Mouse (Mus musculus): ENCODE measurements around the gene Trim24. TPM values are rescaled to one million over a fixed set of nuclear protein-coding genes. Genes with fewer than 3 reads are reported as not detected.

Trim24 gene
- polyA plus RNA-seq, 1 experiment from 2014 or later, result 39.7 TPM

DNA sequence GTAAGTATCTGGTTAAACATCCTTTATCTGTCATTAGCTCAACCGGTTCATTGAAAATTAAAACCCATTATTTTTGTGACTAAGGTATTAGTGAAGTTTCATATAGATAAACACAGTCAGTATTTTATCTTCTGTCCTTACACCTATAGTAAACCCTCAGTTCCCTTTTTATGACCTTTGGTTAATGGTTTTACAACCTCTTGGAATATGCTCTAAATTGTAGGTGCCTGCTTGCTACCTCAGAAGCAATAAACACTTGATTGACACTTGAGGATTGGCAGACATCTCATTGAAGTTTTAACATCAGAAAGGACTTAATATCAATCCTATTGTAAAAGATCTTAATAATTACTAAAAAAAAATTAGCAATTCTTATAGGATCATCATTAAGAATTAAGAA, 54.5 kb downstream of the Trim24 start:
- H3K4me1 ChIP-seq (ENCODE audit: control insufficient read depth, insufficient read depth, low read length), result no peaks in the 10 kb centered on the region
- no peak overlapping the region for H3K9ac ChIP-seq (replicated peaks; ENCODE audit: low read length)
- H3K36me3 ChIP-seq (replicated peaks; ENCODE audit: control insufficient read depth, insufficient read depth, low read depth, low read length), result peaks cover 4% of the 10 kb centered on the region
- DNase-seq (ENCODE audit: low spot score) (no peak), ATAC-seq (replicated peaks; ENCODE audit: insufficient number of reproducible peaks, low FRiP score, low TSS enrichment, low read depth) (no peak)
- H3K27ac ChIP-seq (replicated peaks; ENCODE audit: low read depth, low read length), result no peak overlapping the region
- WGBS, result 95% methylated on average over 1 of the region's 1 CpGs
- H3K4me3 ChIP-seq (ENCODE audit: low read depth, low read length), result no peak overlapping the region
- no peaks in the 10 kb centered on the region for H3K9me3 ChIP-seq (replicated peaks; ENCODE audit: control insufficient read depth, low read length)
- H3K27me3 ChIP-seq (ENCODE audit: control insufficient read depth, insufficient read depth, low read length), result no peaks in the 10 kb centered on the region
- H3K4me2 ChIP-seq (ENCODE audit: low read depth, low read length), result no peak overlapping the region

DNA sequence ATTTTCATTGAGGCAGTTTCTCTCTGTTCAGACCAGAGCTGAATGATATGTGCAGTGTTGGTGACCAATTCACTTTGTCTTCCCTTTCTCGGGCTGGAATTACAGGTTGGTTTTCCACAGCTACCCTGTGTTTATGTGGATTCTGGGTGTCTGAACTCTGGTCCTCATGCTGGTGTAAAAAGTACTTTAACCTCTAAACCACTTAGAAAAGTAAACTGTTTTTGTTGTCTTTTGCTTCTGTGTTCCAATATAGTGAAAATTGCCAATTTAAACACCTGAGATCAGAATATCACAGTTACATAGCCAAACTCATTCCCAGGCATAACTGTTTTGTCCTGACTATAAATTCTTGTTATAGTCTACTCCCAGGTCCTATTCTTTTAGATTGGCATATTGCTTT, 56.1 kb downstream of the Trim24 start:
- H3K36me3 ChIP-seq (replicated peaks; ENCODE audit: control insufficient read depth, insufficient read depth, low read depth, low read length), result peaks cover 4% of the 10 kb centered on the region
- WGBS, result 92% methylated on average over 1 of the region's 1 CpGs
- no peak overlapping the region for H3K9ac ChIP-seq (replicated peaks; ENCODE audit: low read length)
- H3K27ac ChIP-seq (replicated peaks; ENCODE audit: low read depth, low read length), result no peak overlapping the region
- H3K9me3 ChIP-seq (replicated peaks; ENCODE audit: control insufficient read depth, low read length), result no peaks in the 10 kb centered on the region
- no peaks in the 10 kb centered on the region for H3K27me3 ChIP-seq (ENCODE audit: control insufficient read depth, insufficient read depth, low read length)
- no peaks in the 10 kb centered on the region for H3K4me1 ChIP-seq (ENCODE audit: control insufficient read depth, insufficient read depth, low read length)
- H3K4me3 ChIP-seq (ENCODE audit: low read depth, low read length), result no peak overlapping the region
- no peak overlapping the region for H3K4me2 ChIP-seq (ENCODE audit: low read depth, low read length)
- ATAC-seq (replicated peaks; ENCODE audit: insufficient number of reproducible peaks, low FRiP score, low TSS enrichment, low read depth), result no peak
- DNase-seq (ENCODE audit: low spot score), result no peak

- WGBS, result 47% methylated on average over 6 of the region's 6 CpGs
- Histone ChIP-seq H3K27me3 (ENCODE audit: control insufficient read depth, insufficient read depth, low read length) (no peaks in the 10 kb centered on the region), H3K9ac (replicated peaks; ENCODE audit: low read length) (no peak overlapping the region), H3K27ac (replicated peaks; ENCODE audit: low read depth, low read length) (no peak overlapping the region), H3K4me2 (ENCODE audit: low read depth, low read length) (no peak overlapping the region), H3K4me1 (ENCODE audit: control insufficient read depth, insufficient read depth, low read length) (no peaks in the 10 kb centered on the region), H3K4me3 (ENCODE audit: low read depth, low read length) (no peak overlapping the region), H3K36me3 (replicated peaks; ENCODE audit: control insufficient read depth, insufficient read depth, low read depth, low read length) (no peaks in the 10 kb centered on the region; the same call in 1 of the 2 replicates), H3K9me3 (replicated peaks; ENCODE audit: control insufficient read depth, low read length) (no peaks in the 10 kb centered on the region)
- ATAC-seq (replicated peaks; ENCODE audit: insufficient number of reproducible peaks, low FRiP score, low TSS enrichment, low read depth) (no peak), DNase-seq (ENCODE audit: low spot score) (no peak)
Measured at GRCm38 (mm10) chr6:37936498-37936897, 65.9 kb downstream of the Trim24 start.

- no peak for ATAC-seq (replicated peaks; ENCODE audit: insufficient number of reproducible peaks, low FRiP score, low TSS enrichment, low read depth)
- Histone ChIP-seq H3K27ac (replicated peaks; ENCODE audit: low read depth, low read length) (no peak overlapping the region), H3K4me1 (ENCODE audit: control insufficient read depth, insufficient read depth, low read length) (no peaks in the 10 kb centered on the region), H3K9me3 (replicated peaks; ENCODE audit: control insufficient read depth, low read length) (no peaks in the 10 kb centered on the region), H3K27me3 (ENCODE audit: control insufficient read depth, insufficient read depth, low read length) (no peaks in the 10 kb centered on the region), H3K4me3 (ENCODE audit: low read depth, low read length) (no peak overlapping the region), H3K4me2 (ENCODE audit: low read depth, low read length) (no peak overlapping the region), H3K9ac (replicated peaks; ENCODE audit: low read length) (no peak overlapping the region), H3K36me3 (replicated peaks; ENCODE audit: control insufficient read depth, insufficient read depth, low read depth, low read length) (peaks cover 2% of the 10 kb centered on the region)
- whole genome bisulfite sequencing, result 84% methylated on average over 6 of the region's 6 CpGs
- no peak for DNase-seq (ENCODE audit: low spot score)
Measured at GRCm38 (mm10) chr6:37951306-37951705, 80.7 kb downstream of the Trim24 start.

- no peaks in the 10 kb centered on the region for H3K4me1 ChIP-seq (ENCODE audit: control insufficient read depth, insufficient read depth, low read length)
- no peak for ATAC-seq (replicated peaks; ENCODE audit: insufficient number of reproducible peaks, low FRiP score, low TSS enrichment, low read depth)
- no peaks in the 10 kb centered on the region for H3K9me3 ChIP-seq (replicated peaks; ENCODE audit: control insufficient read depth, low read length)
- H3K9ac ChIP-seq (replicated peaks; ENCODE audit: low read length), result no peak overlapping the region
- H3K27ac ChIP-seq (replicated peaks; ENCODE audit: low read depth, low read length), result no peak overlapping the region
- WGBS, result 87% methylated on average over 4 of the region's 4 CpGs
- no peak for DNase-seq (ENCODE audit: low spot score)
- no peak overlapping the region for H3K4me2 ChIP-seq (ENCODE audit: low read depth, low read length)
- peaks cover 7% of the 10 kb centered on the region for H3K36me3 ChIP-seq (replicated peaks; ENCODE audit: control insufficient read depth, insufficient read depth, low read depth, low read length)
- H3K27me3 ChIP-seq (ENCODE audit: control insufficient read depth, insufficient read depth, low read length), result no peaks in the 10 kb centered on the region
- H3K4me3 ChIP-seq (ENCODE audit: low read depth, low read length), result no peak overlapping the region
Measured at GRCm38 (mm10) chr6:37967386-37967785, 96.8 kb downstream of the Trim24 start.

- H3K27ac ChIP-seq (replicated peaks; ENCODE audit: low read depth, low read length), result no peak overlapping the region
- no peaks in the 10 kb centered on the region for H3K36me3 ChIP-seq (replicated peaks; ENCODE audit: control insufficient read depth, insufficient read depth, low read depth, low read length)
- H3K27me3 ChIP-seq (ENCODE audit: control insufficient read depth, insufficient read depth, low read length), result no peaks in the 10 kb centered on the region
- H3K4me2 ChIP-seq (ENCODE audit: low read depth, low read length), result no peak overlapping the region
- DNase-seq (ENCODE audit: low spot score) (peak; percentile 83), ATAC-seq (replicated peaks; ENCODE audit: insufficient number of reproducible peaks, low FRiP score, low TSS enrichment, low read depth) (0 out of 2 replicates have a peak, but pooled peaks have one; percentile 70)
- no peak overlapping the region for H3K4me3 ChIP-seq (ENCODE audit: low read depth, low read length)
- 13% methylated on average over 6 of the region's 6 CpGs for WGBS
- no peaks in the 10 kb centered on the region for H3K4me1 ChIP-seq (ENCODE audit: control insufficient read depth, insufficient read depth, low read length)
- no peaks in the 10 kb centered on the region for H3K9me3 ChIP-seq (replicated peaks; ENCODE audit: control insufficient read depth, low read length)
- H3K9ac ChIP-seq (replicated peaks; ENCODE audit: low read length), result no peak overlapping the region
Measured at GRCm38 (mm10) chr6:38007459-38007858, 136.8 kb downstream of the Trim24 start.

DNA sequence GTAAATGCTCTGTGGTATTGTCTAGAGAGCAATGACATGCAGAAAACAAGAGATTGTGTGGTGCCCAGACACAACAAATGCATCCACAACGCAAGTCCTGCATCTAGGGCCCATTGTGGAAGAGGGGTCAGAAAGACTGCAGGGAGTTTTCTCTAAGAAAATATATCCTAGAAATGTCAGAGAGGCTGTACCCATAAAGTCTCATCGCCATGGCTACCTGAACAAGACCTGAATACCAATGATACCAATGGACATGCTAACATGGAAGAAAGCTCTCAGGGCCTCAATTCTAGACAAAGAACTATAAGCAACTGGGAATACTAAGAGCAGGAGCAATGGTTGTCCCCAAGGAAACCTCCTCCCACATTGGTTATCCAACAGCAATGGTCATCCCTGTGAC, 142.2 kb downstream of the Trim24 start:
- Histone ChIP-seq H3K27ac (replicated peaks; ENCODE audit: low read depth, low read length) (no peak overlapping the region), H3K4me2 (ENCODE audit: low read depth, low read length) (no peak overlapping the region), H3K27me3 (ENCODE audit: control insufficient read depth, insufficient read depth, low read length) (no peaks in the 10 kb centered on the region), H3K9me3 (replicated peaks; ENCODE audit: control insufficient read depth, low read length) (no peaks in the 10 kb centered on the region), H3K9ac (replicated peaks; ENCODE audit: low read length) (no peak overlapping the region), H3K4me1 (ENCODE audit: control insufficient read depth, insufficient read depth, low read length) (no peaks in the 10 kb centered on the region), H3K4me3 (ENCODE audit: low read depth, low read length) (no peak overlapping the region), H3K36me3 (replicated peaks; ENCODE audit: control insufficient read depth, insufficient read depth, low read depth, low read length) (no peaks in the 10 kb centered on the region)
- no peak for ATAC-seq (replicated peaks; ENCODE audit: insufficient number of reproducible peaks, low FRiP score, low TSS enrichment, low read depth)
- no peak for DNase-seq (ENCODE audit: low spot score)
- 94% methylated on average over 2 of the region's 2 CpGs for WGBS
